Mouse (Mus musculus) frontal cortex, postnatal 25 days (tissue): ENCODE results near the gene Cat.

Experiments
- DNase-seq, 2 experiments: peaks; one replicate each; pipeline ENCODE4 v3.0.0; 2022; ENCODE audit warnings: low spot score in 2 of 2

The Cat gene

DNA sequence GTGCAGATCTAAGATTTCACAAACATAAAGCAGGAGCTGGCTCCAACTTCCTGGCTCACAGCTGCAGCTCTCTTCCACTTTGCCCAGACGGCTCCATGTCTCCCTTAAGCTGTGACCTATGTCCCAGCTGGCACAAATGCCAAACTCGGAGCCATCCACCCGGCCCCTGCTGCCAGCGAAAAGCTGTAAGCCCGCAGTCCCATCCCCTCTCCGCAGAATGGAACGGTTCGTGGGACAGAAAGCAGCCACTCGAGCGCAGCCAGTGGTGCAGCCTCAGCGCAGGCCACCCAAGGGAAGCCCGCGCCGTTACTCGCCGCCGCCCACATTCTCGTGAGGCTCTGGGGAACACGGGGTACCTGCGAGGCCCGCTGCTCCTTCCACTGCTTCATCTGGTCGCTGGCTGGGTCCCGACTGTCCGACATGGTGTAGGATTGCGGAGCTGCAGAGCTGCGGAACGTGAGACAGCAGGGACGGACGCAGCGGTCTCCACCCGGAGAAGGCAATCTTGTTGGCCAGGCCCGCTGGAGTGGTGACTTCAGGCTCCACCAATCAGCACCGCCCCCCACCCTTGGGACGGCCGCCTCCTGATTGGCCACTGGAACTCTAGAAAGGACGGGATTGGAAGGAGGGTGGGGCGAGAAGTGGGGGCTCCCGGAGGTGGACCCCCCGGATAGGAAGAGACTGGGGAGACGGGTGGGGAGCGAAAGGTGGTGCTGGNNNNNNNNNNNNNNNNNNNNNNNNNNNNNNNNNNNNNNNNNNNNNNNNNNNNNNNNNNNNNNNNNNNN lies at the start of gene Cat:
TSS of gene Cat (minus strand) at position 544 of the 785 bp plus-strand sequence.
- peak; percentile 93 to 94 for DNase-seq

GRCm38 (mm10) chr2:103525596-103525995 lies 40.6 kb upstream of the Cat start:
- DNase-seq, result no peak

DNA sequence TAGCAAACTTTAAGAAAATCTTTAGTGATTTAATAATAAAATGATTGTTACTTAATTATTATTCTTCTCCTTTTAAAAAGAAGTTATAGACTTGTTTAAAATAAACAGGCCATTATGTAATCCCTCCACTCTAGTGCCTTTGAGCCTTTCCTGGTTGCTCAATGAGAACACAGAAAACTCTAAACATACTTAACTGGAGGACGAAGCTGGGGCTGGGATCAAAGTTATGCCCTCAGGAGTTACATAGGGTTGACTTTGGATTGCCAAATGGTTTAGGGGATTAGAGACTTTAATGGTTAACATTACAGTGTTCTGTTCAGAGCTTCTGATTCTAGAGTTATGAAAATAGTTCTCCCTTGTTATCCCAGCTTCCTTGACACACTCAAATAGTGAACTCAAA lies 31.5 kb upstream of the Cat start:
- no peak for DNase-seq

DNA sequence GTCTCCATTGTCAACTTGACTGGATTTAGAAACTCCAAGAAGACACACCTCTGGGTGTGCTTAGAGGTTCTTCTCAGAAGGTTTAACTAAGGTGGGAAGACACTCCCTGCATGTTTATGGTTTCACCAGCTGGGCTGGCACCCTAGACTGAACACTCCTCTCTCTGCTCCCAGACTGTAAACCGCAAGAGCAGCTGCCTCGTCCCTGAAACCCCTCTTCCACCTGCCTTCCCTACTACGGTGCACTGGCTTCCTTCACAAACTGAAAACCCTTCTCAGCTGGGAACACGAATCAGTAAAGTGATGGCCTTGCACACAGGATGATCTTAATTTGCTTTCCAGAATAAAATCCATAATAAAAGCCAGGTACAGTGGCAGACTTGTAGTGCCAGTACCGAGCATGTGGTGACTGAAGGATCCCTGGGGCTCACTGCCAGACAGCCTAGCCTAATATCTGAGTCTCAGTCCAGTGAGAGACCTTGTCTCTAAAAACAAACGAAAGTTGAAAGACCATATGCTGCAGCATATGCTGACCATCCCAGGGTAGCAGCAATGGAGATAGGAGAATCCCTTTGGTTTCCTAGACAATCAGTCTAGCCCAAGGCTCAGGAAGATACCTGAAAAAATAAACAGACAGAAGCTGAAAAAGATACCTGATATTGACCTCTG lies 30.7 kb upstream of the Cat start:
- no peak for DNase-seq

GRCm38 (mm10) chr2:103512066-103512795 lies 27.3 kb upstream of the Cat start:
- DNase-seq, result no peak

DNA sequence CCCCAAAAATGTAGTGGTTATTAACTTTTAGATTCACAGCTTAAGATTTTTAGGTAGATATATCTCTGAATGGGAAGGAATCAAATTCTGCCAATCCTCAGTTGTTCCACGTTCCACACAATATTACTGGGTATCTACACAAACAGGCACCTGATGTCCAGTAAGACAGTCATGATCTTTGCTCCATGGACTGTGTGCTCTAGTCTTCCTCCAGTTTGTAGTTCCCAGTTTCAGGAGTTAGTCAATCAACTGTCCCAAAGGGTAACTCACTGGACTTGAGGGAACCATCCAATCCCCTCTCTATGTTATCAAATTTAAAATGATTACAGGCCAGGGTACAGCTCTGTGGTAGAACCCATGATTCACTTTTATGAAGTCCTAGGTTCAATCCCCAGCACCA lies 26.7 kb upstream of the Cat start:
- DNase-seq, result no peak

DNA sequence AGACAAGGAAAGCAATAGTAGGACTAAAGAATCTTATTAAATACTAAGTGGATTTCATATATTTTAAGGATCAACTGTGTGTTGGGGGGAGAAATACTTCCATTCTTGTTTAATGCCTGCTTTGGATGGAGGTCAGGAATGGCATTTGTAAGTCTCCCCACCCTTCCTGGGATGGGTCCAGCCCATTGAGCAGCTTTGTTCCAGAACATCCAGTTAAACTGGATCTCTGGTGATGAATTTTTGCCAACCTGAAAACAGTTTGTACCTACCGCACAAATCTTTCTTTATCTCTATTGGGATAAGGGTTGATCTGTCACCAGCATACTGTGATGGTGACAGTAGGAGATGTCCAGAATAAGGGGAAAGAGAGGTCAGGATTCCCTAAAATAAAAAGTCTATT lies 26.1 kb upstream of the Cat start:
- DNase-seq, result no peak

DNA sequence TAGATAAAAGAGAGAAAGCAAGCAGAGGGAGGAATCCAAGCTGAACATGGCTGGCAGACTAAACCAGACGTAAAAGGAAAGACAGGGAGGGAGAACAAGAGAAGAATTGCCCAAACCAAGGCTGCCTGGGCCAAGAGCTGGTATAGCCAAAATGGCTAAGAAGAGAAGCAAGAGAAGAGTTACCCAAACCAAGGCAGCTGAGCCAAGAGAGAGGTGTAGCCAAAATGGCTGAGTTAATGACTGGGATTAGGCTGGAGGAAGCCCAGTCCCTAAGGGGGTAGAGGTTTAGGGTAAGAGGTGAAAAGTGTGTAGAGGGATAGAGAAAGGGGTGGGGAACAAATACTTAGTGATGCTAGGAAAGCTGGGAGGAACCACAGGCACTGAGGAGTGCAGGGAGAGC lies 22.7 kb upstream of the Cat start:
- no peak for DNase-seq

DNA sequence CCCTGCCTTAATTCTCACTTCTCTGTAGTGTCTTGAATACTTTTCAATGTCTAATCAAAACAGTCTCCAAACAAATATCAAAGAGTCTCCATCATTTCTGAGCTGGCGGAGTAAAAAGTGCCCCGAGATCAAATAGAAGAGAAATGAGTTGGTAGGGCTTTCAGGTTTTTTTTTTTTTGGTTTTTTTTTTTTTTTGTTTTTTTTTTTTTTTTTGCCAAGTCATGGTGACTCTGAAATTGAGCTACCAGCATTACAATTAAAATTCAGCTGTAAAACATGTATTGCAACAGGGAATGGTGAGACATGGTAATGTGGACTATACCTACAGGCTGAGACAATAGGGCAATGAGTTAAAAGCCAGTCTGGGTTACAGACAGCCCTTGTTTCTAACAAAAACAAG lies 21.0 kb upstream of the Cat start:
- no peak for DNase-seq

GRCm38 (mm10) chr2:103504463-103504862 lies 19.5 kb upstream of the Cat start:
- DNase-seq, result no peak

GRCm38 (mm10) chr2:103500769-103501168 lies 15.8 kb upstream of the Cat start:
- no peak for DNase-seq

GRCm38 (mm10) chr2:103495633-103496418 lies 10.9 kb upstream of the Cat start:
- DNase-seq, result no peak

DNA sequence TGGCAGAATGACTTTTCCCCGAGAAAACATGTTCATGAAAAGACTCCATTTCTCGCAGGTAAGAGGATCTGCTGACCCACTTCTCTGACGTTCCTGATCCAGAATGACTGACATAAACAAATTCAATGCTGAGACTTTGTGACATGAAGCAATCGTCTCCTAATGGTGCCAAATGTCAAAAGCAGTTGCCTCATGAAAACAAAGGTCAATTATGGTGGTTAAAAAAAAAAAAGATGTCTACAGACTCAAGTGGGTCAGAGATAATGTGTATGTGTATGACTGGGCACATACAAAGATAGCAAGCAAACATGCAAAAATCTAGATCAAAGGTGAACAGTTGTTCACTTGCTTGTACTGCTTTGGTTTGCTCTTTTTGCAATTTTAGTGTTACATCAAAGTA lies 8.9 kb upstream of the Cat start:
- DNase-seq, result no peak

GRCm38 (mm10) chr2:103492526-103492925 lies 7.6 kb upstream of the Cat start:
- DNase-seq, result no peak

GRCm38 (mm10) chr2:103483986-103484520 lies 907 bp downstream of the Cat start:
- DNase-seq, result no peak

DNA sequence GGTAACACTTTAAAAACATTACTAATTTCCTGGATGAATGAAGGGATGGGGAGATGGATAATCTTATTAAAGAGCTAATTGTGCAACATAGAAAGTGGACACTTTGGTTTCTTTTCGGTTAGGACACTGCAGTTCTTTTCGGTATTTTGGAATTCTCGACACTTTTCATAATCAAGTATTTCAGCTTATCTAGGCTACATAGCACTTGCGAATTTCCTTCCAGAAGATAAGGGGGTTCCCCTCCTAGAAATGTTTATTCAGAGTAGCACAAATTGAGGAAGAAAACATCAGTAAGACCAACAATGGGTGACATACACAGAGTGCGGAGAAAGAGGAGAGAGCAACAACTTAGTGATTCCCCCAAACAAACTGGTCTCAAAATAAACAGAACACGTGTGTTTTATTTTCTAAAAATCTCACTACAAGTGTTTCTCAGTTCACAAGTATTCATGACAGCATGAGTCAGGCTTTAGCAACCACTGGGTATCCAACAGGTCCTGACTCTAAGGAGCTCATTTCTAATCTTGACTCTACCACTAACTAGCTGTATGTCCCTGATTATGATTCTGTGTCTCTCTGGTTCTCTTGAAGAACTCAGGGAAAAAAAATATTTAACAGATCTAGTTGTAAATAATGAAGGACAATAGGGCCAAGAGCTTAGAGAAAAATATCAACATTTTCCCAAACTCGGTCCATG lies 1.5 kb downstream of the Cat start:
- no peak for DNase-seq

DNA sequence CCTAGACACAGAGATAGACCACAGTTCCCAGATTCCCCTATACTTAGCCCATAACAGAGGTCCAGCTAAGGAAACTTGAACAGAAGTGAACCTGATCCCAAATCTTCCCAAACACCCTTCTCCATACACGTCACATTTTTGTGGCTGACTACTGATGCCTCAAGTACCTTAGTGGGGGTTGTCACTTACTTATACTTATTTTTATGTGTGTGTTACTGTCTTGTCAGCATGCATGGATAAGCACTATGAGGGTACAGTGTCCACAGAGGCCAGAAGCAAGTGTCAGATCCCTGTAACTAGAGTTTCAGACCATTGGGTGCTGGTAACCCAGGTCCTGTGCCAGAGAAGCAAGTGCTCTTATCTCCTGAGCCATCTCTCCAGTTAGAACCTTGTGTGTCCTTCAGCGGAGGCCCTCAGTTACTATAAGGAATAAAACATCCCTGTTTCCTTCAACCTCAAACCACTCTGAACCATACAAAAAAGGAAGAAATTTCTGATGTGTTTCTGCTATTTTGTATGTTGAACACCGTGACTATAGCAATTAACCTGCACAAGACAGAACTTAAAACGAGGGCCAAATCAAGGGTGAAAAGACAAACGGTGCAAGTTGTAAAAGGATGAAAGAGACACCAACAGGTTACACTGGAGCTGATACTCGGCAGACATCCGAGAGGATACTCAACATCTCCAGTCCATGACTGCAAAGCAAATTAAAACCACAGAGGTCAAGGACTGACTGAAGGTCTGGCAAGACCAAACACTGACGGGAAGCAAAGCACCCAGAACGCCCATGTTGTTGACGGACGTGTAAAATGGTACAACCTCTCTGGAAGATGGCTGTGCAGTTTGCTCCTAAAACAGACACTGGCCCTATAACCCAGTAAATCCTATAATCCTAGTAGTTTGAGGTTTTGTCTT lies 3.4 kb downstream of the Cat start:
- no peak for DNase-seq

DNA sequence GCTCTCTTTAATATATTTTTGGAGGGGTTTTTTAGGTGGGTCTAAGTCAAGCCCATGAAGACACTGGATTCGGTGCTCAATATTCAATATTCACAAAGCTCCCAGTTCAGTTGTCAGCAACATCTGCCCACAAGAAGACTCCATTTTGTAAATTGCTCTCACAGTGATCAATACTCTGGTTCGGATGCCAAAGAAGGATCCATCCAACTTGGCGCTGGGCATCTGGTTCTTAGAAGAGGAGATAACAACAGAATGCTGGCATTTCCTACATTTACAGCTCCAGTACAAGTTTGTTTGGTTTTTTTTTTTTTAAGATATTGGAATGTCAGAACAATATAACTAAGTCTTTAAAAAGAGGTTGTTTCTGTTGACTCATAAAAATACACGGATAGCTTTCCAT lies 4.1 kb downstream of the Cat start:
- DNase-seq, result no peak

GRCm38 (mm10) chr2:103480240-103480639 lies 4.7 kb downstream of the Cat start:
- DNase-seq, result no peak

- no peak for DNase-seq
These were observed 6.6 kb downstream of the Cat start for GRCm38 (mm10) chr2:103478326-103478725.
